Mouse (Mus musculus): ENCODE results near the gene Shisal1.

Gene Shisal1

GRCm38 (mm10) chr15:84446997-84447396 lies at the start of gene Shisal1:
Gene Shisal1, minus strand, starts transcription at chr15:84447097.
- no peak for DNase-seq (ENCODE audit: low spot score in 2 of 2)

DNA sequence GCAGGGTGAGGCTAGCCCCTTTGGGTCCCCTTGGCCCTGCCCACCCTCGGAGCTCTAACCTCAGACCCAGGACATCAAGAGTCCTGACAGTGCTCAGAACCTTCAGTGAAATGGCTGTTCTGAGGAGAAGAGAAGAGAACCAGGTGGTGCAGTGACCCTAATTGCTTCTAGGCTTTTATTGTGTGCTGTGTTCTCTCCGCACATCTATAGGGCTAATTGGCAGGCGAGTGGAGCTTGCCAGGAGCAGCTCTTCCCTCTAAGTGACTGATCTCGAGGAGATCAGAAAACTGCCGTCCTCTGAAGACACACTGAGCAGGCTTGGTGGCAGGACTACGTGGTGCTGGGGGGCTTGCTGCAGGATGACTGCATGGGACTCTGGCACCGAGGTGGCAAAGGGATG lies 43.6 kb upstream of the Shisal1 start:
- no peak for DNase-seq (ENCODE audit: low spot score in 2 of 2)

DNA sequence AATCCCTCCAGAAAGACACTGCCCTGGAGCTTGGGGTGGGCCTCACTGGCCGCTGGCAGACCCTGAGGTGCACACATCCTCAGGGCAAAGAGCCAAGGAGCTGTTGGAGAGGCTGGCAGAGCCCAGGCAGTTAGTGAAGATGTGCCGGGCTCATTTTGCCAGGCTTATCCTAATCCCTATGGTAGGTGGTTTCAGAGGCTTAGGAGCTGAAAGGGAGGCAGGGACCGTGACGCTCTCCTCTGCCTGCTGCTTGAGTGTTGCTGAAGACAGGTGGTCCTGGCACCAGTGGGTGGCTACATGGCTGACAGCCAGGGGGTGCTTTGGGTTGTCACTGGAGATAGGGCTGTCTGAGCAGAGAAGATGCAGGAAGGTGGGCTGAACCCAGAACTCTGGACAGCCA lies 37.4 kb upstream of the Shisal1 start:
- no peak for DNase-seq (ENCODE audit: low spot score in 2 of 2)

GRCm38 (mm10) chr15:84483622-84484021 lies 36.7 kb upstream of the Shisal1 start:
- DNase-seq (ENCODE audit: low spot score in 2 of 2), result no peak

DNA sequence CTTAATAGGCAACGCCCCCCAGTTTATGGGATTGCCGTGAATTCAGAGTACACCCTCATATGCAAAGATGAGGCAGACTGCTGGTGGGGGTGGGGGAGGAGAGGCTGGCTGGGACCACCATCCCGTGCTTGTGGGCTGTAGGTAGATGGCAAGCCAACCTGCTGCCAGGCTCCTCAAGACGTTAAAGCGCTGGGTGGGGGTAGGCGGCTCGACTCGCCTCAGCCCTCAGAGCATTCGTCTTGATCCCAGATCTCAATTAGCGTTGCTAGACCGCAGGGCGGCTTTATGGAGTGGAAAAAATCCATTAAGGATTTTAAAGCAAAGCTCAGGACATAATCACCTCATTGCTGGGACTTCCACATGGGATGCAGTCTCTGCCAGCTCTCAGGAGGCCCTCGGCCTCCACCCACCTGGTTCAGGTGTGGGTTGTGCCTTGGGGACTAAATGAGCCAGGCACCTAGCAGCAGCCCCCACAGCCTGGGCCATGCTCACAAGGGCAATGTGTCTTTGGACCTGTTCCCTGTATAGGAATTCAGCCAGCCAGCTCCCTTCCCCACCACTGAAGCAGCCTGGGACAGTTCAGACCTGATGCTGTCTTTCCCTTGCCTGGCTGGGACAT lies 34.5 kb upstream of the Shisal1 start:
- DNase-seq (ENCODE audit: low spot score in 2 of 2), result no peak

GRCm38 (mm10) chr15:84469391-84469790 lies 22.5 kb upstream of the Shisal1 start:
- no peak for DNase-seq (ENCODE audit: low spot score in 2 of 2)

- DNase-seq (ENCODE audit: low spot score in 2 of 2), result no peak
These were observed 20.9 kb upstream of the Shisal1 start for GRCm38 (mm10) chr15:84467761-84468160.

DNA sequence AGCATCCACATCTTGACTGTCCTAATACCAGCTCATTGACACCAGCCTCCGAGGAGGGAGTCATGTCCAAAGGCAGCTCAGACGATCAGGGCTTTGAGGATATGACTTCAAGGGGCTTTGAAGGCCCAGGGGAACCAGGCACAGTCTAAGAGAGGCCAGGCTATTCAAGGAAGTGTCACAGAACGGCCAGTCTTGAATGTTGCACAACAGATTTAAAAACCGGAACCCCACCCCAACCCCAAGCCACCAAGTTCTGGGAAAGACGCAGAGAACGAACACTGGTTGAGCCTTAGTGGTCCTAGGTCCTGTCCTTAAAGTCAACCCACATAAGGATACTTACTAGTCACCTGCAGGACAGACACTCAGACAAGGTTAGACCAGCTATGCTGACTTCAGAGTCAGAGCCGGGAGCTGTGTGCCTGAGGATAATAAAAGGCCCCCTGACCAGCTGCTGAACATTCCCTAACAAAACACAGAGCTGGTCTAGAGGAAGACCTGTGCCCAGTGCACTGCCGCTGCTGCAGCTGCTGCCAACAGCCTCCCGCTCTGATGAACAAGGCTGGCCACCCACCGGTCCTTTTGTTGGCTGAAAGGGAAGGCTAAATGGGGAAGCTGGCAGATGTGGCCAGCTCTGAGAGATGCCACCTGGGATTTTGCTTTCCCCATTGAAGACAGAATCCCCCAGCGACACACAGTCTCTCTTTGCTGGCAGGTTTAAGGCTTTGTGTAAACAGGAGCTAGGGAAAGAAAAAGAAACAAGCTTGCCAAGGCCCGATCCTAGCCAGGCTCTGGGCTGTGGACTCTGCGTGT lies 19.8 kb upstream of the Shisal1 start:
- DNase-seq (ENCODE audit: low spot score in 2 of 2), result no peak

DNA sequence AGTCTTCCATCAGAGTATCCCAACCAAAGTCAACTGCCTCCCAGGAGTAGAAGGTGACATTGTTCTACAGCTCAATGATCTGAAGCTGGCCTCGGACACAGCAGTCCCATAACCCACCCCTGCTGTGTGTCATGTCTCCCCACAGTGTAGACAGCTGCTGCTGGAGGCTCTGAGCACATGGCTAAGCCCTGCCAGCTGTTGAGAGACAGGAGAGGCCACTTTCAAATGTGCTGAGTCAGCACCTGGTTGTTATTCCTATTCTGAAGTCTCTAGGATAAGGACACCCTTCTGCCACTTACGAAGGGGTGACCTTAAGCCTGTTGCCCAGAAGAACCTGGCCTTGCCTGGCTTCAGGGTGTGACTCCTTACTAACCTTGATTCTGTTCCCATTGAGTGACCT lies 14.5 kb upstream of the Shisal1 start:
- no peak for DNase-seq (ENCODE audit: low spot score in 2 of 2)

DNA sequence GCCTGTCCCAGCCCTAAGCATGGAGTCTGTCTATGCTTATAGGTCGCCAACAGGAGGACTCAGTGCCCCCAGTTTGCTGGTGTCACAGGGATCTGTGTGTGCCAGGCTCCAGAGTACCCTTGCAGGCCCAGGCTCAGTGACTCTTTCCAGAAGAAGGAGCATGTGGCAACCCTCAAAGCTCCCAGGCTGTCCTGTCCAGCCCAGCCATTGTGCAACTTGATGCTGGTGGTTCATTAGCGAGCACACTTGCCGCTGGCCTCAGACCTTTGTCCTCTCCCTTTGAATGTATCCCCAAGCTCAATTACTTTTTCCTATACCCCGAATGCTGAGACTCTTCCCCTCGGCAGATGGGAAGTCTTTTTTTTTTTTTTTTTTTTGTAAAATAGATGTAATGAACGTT lies 12.1 kb upstream of the Shisal1 start:
- no peak for DNase-seq (ENCODE audit: low spot score in 2 of 2)

- no peak for DNase-seq (ENCODE audit: low spot score in 2 of 2)
These were observed 8.4 kb upstream of the Shisal1 start for GRCm38 (mm10) chr15:84455286-84455685.

GRCm38 (mm10) chr15:84453091-84453490 lies 6.2 kb upstream of the Shisal1 start:
- DNase-seq (ENCODE audit: low spot score in 2 of 2), result no peak

GRCm38 (mm10) chr15:84450441-84451183 lies 3.7 kb upstream of the Shisal1 start:
- DNase-seq (ENCODE audit: low spot score in 2 of 2), result peak; percentile 69 to 83

- DNase-seq (ENCODE audit: low spot score in 2 of 2), result no peak
These were observed 833 bp downstream of the Shisal1 start for GRCm38 (mm10) chr15:84445812-84446716.

- no peak for DNase-seq (ENCODE audit: low spot score in 2 of 2)
These were observed 2.7 kb downstream of the Shisal1 start for GRCm38 (mm10) chr15:84444181-84444580.

- no peak for DNase-seq (ENCODE audit: low spot score in 2 of 2)
These were observed 3.3 kb downstream of the Shisal1 start for GRCm38 (mm10) chr15:84443631-84444030.

DNA sequence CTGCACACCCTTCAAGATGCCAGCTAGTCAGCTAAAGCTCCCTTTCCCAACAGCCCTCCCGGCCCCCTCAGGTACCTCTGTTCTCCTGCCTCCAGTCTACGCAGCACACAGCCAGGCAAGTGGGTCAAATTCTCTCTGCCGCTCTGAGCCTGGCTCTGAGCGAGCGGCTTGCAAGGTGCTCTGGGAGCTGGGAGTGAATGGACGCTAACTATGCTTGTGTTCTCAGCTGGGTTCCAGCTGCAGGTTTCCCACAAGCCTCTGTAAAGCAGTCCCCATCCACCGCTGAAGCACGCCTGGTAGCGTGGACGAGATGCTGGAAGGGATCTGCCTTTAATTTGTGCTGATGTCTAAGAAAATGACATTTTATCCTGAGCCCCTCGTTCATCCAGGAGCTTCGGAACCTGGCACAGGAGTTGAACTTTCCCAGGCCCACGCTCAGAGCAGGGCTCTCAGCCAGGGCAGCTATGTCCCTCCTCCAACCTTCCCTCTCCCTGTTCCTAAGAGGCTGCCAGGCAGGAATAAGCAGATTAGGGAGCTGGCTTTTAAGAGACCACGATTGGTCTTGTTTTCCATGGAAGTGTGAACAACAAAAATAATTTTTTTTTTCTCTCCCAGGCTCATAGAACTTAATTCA lies 5.1 kb downstream of the Shisal1 start:
- DNase-seq (ENCODE audit: low spot score in 2 of 2), result no peak

DNA sequence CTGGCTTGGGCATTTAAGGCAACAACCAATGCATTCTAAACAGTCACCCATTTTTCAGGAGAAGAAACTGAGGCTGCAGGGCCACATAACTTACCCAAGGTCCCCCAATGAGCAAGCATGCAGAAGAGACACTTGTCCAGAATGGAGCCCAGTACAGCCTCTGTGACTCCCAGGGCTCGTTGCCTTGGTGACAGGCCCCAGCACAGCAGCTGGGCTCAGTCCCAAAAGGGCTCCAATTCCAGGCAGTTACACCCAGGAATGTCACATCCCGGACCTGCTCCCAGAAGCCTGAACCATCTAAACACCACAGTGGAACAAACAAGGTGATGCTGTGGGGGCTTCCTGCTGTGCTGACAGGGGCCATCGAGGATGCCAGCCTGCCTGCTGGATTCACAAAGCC lies 6.1 kb downstream of the Shisal1 start:
- no peak for DNase-seq (ENCODE audit: low spot score in 2 of 2)

- DNase-seq (ENCODE audit: low spot score in 2 of 2), result no peak
These were observed 13.2 kb downstream of the Shisal1 start for GRCm38 (mm10) chr15:84433586-84434185.

DNA sequence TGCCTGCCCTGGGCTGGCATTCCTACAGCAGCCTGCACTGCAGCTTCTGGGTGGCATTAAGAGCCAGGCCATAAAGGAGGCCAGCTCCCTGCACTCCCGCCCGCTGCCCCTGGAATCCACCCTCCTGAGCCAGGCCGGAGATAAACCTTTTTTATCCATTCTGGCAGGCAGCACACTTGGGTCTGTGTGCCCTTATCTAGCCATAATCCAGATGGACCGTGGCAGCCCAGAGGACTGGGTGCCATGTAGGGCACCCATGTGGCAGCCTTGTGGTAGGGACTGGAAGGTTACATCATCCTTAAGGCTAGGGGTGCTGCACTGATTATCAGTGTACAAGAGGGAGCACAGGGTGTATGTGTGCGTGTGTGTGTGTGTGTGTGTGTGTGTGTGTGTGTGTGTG lies 16.4 kb downstream of the Shisal1 start:
- DNase-seq (ENCODE audit: low spot score in 2 of 2), result no peak

DNA sequence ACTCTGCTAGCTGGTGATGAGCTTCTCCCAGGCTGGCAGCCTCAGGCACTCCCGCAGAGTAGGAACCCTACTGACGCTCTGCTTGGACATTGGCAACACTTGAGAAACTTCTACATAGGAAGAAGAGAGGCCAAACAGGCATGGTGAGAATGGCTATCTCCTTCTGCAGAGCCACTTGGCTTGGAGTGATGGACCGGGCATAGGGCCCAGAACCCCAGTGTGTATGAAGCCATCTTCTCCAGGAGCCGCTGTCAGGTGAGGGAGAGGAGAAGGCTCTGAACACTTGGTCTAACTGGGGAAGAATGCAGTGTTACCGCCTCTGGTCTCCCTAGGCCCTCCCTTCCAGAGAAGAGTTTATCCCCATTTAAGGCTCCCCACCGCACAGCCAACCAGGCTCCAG lies 19.3 kb downstream of the Shisal1 start:
- no peak for DNase-seq (ENCODE audit: low spot score in 2 of 2)
